Mouse (Mus musculus): ENCODE data around the gene Cfh.
A peak's percentile ranks its signal among the peaks of the same experiment; 100 is the strongest.
"Not testable (repeated sequence)": the region's sequence is repeated elsewhere in the genome, so short reads cannot be mapped to it uniquely, and the experiment has no call there.

Cfh gene

GRCm38 (mm10) chr1:140183664-140184063 is at the start of gene Cfh:
TSS of gene Cfh (minus strand) at chr1:140183764.
- DNase-seq = not testable (repeated sequence)

GRCm38 (mm10) chr1:140226673-140227072 is 43.1 kb upstream of the Cfh start:
- DNase-seq = no peak

- no peak for DNase-seq
These were observed 41.7 kb upstream of the Cfh start for GRCm38 (mm10) chr1:140225221-140225620.

GRCm38 (mm10) chr1:140205329-140205728 is 21.8 kb upstream of the Cfh start:
- no peak for DNase-seq

- not testable (repeated sequence) for DNase-seq
These were observed 4.9 kb upstream of the Cfh start for GRCm38 (mm10) chr1:140188500-140188899.

GRCm38 (mm10) chr1:140183208-140183607 is 356 bp downstream of the Cfh start:
- peak; percentile 8 for DNase-seq

- DNase-seq = no peak
These were observed 3.4 kb downstream of the Cfh start for GRCm38 (mm10) chr1:140180125-140180524.

GRCm38 (mm10) chr1:140175442-140175841 is 8.1 kb downstream of the Cfh start:
- DNase-seq = no peak

- DNase-seq = no peak
These were observed 11.9 kb downstream of the Cfh start for GRCm38 (mm10) chr1:140171581-140172154.

GRCm38 (mm10) chr1:140158970-140159369 is 24.6 kb downstream of the Cfh start:
- no peak for DNase-seq

- no peak for DNase-seq
These were observed 114.1 kb downstream of the Cfh start for GRCm38 (mm10) chr1:140069471-140069870.
